Mouse (Mus musculus) c-Kit-positive CD71-positive TER-119-positive erythroid progenitor cells, embryonic 14.5 days (primary cell): ENCODE data around the gene Pth1r.

Experiments used
- DNase-seq: peaks from one replicate; pipeline ENCODE4 v3.0.0-alpha.2; 2013; ENCODE audit warnings: low spot score

Gene Pth1r

GRCm38 (mm10) chr9:110748451-110748850 is 1.5 kb upstream of the Pth1r start:
- no peak for DNase-seq

GRCm38 (mm10) chr9:110746238-110746637 is 707 bp downstream of the Pth1r start:
- no peak for DNase-seq

- no peak for DNase-seq
These were observed 1.2 kb downstream of the Pth1r start for GRCm38 (mm10) chr9:110745752-110746151.

GRCm38 (mm10) chr9:110743456-110744323 is 3.3 kb downstream of the Pth1r start:
- no peak for DNase-seq

GRCm38 (mm10) chr9:110742951-110743455 is 3.9 kb downstream of the Pth1r start:
- no peak for DNase-seq

- no peak for DNase-seq
These were observed 4.5 kb downstream of the Pth1r start for GRCm38 (mm10) chr9:110742295-110742950.

- no peak for DNase-seq
These were observed 5.1 kb downstream of the Pth1r start, which contains the start of gene Myl3 for GRCm38 (mm10) chr9:110741711-110742294. TSS of gene Myl3 (plus strand) at chr9:110741861.

GRCm38 (mm10) chr9:110739961-110740360 is 7.0 kb downstream of the Pth1r start:
- no peak for DNase-seq

GRCm38 (mm10) chr9:110738054-110738453 is 8.9 kb downstream of the Pth1r start:
- DNase-seq: no peak

GRCm38 (mm10) chr9:110736362-110736761 is 10.6 kb downstream of the Pth1r start:
- DNase-seq: no peak

GRCm38 (mm10) chr9:110734154-110734553 is 12.8 kb downstream of the Pth1r start:
- DNase-seq: no peak

GRCm38 (mm10) chr9:110733102-110733501 is 13.8 kb downstream of the Pth1r start:
- DNase-seq: no peak

GRCm38 (mm10) chr9:110732623-110733022 is 14.3 kb downstream of the Pth1r start:
- peak; percentile 40 for DNase-seq

GRCm38 (mm10) chr9:110731859-110732258 is 15.1 kb downstream of the Pth1r start:
- DNase-seq: no peak

- DNase-seq: no peak
These were observed 17.1 kb downstream of the Pth1r start for GRCm38 (mm10) chr9:110729841-110730240.

- no peak for DNase-seq
These were observed 20.1 kb downstream of the Pth1r start for GRCm38 (mm10) chr9:110726867-110727266.

- no peak for DNase-seq
These were observed 21.2 kb downstream of the Pth1r start for GRCm38 (mm10) chr9:110725721-110726135.

- DNase-seq: no peak
These were observed 24.9 kb downstream of the Pth1r start for GRCm38 (mm10) chr9:110722060-110722459.

GRCm38 (mm10) chr9:110719977-110720376 is 27.0 kb downstream of the Pth1r start:
- DNase-seq: no peak

GRCm38 (mm10) chr9:110718810-110719209 is 28.1 kb downstream of the Pth1r start:
- DNase-seq: no peak

- no peak for DNase-seq
These were observed 28.9 kb downstream of the Pth1r start for GRCm38 (mm10) chr9:110718071-110718470.

GRCm38 (mm10) chr9:110716775-110717174 is 30.2 kb downstream of the Pth1r start:
- peak; percentile 24 for DNase-seq

GRCm38 (mm10) chr9:110715426-110715825 is 31.5 kb downstream of the Pth1r start:
- no peak for DNase-seq
